Mouse (Mus musculus): ENCODE measurements around the gene Usp40. TPM values are rescaled to one million over a fixed set of nuclear protein-coding genes. Genes with fewer than 3 reads are reported as not detected.

Gene Usp40
- total RNA-seq, 2 experiments from 2014 or later = 13.0 to 20.0 TPM

Small RNA genes lying within 50 kb of the gene (microRNA-seq; reads per million reads assigned to microRNA genes)
- gene Gm25198 = 0 reads per million in 2 experiments

Other genes with a start within 250 kb of the Usp40 start
- under 1 TPM; 0.14 to 0.32 TPM for gene Sag, start 204.9 kb downstream of the Usp40 start, total RNA-seq (2021)
- 10 to 100 TPM; 37.5 to 44.6 TPM for gene Dgkd, start 155.3 kb downstream of the Usp40 start, total RNA-seq (2021)
- gene Ugt1a10, start 46.8 kb upstream of the Usp40 start, total RNA-seq (2021) = not detected
- not detected for gene Ugt1a9, start 62.2 kb upstream of the Usp40 start, total RNA-seq (2021)
- not detected for gene Ugt1a8, start 79.3 kb upstream of the Usp40 start, total RNA-seq (2021)
- gene Ugt1a7c, start 86.5 kb upstream of the Usp40 start, total RNA-seq (2021) = 1 to 10 TPM; 1.1 to 1.6 TPM
- under 1 TPM; 0.81 to 0.87 TPM for gene Ugt1a6b, start 94.7 kb upstream of the Usp40 start, total RNA-seq (2021)
- 1 to 10 TPM in 1 of 2 experiments, under 1 TPM in 1; 0.90 to 1.4 TPM for gene Ugt1a6a, start 126.3 kb upstream of the Usp40 start, total RNA-seq (2021)
- under 1 TPM in 1 of 2 experiments, not detected in 1; 0.18 TPM for gene Ugt1a5, start 157.5 kb upstream of the Usp40 start, total RNA-seq (2021)
- gene Ugt1a2, start 192.1 kb upstream of the Usp40 start, total RNA-seq (2021) = under 1 TPM in 1 of 2 experiments, not detected in 1; 0.18 TPM
- gene Dnajb3, start 197.2 kb upstream of the Usp40 start, total RNA-seq (2021) = 1 to 10 TPM in 1 of 2 experiments, under 1 TPM in 1; 0.75 to 1.1 TPM
- not detected for gene Ugt1a1, start 203.4 kb upstream of the Usp40 start, total RNA-seq (2021)
- under 1 TPM in 1 of 2 experiments, not detected in 1; 0.34 TPM for gene Mroh2a, start 218.4 kb upstream of the Usp40 start, total RNA-seq (2021)

All from gastrocnemius, postnatal 10 days (tissue).